ENCODE assay signal across 15 mouse cellular contexts in genomic region chr12:83999237-83999636, GRCm38 (mm10). TPM values are rescaled to one million over a fixed set of nuclear protein-coding genes. Genes with fewer than 3 reads are reported as not detected.
DNase-seq lines count a peak whose midpoint lies in the region; ATAC-seq and TF ChIP-seq lines count a peak whose summit lies in the region.
"Not testable (repeated sequence)": the region's sequence is repeated elsewhere in the genome, so short reads cannot be mapped to it uniquely, and the experiment has no call there.
"Had no signal": no experiment of that assay in that cellular context is flagged by ENCODE, and none has a peak within 500 bp of the region (broad histone marks: within the 10 kb centered on the region; RNA-seq: fewer than 3 reads in every experiment).

No protein-coding gene starts in this region.

- not testable (repeated sequence) for TF ChIP-seq CTCF in liver, postnatal 0 days (IDR thresholded peaks at IDR 0.05; ENCODE audit: low read depth)

- TF ChIP-seq EP300 in liver, postnatal 0 days (IDR thresholded peaks at IDR 0.05; ENCODE audit: low read depth), result peak; percentile 73

- not testable (repeated sequence) for H3K27ac ChIP-seq in hindbrain, embryonic 16.5 days (ENCODE audit: low read depth, low read length); liver, postnatal 0 days (ENCODE audit: low read depth)

- H3K27me3 ChIP-seq in hindbrain, embryonic 16.5 days (replicated peaks; ENCODE audit: control insufficient read depth, insufficient read depth, low read length); liver, postnatal 0 days (ENCODE audit: insufficient read depth, low read length): not testable (repeated sequence)

- peak; percentile 70 for DNase-seq in 416B (ENCODE audit: low read depth)
- DNase-seq in heart, adult 8-10 months (ENCODE audit: low spot score), result peak; percentile 67
- DNase-seq in kidney, postnatal 10 days, result peak; percentile 91
- peak; percentile 79 for DNase-seq in liver, postnatal 0 days
- DNase-seq in testis, postnatal 10 days (ENCODE audit: low spot score), result peak; percentile 67

- ATAC-seq in common myeloid progenitor, adult 5-6 weeks (replicated peaks; ENCODE audit: low read depth, poor library complexity, severe bottlenecking), result peak; percentile 42
- ATAC-seq in hindbrain, embryonic 16.5 days, result peak; percentile 45; the same call in 1 of the 2 replicates
- ATAC-seq in liver, postnatal 0 days, result peak; percentile 95
- peak; percentile 76 for ATAC-seq in megakaryocyte-erythroid progenitor cell, adult 5-6 weeks (replicated peaks; ENCODE audit: low FRiP score, low TSS enrichment, poor library complexity, severe bottlenecking)

- not testable (repeated sequence) for H3K4me3 ChIP-seq in hindbrain, embryonic 16.5 days (ENCODE audit: low read length); liver, postnatal 0 days (ENCODE audit: low read depth, low read length)

- not testable (repeated sequence) for H3K4me2 ChIP-seq in hindbrain, embryonic 16.5 days (ENCODE audit: low read length); liver, postnatal 0 days (ENCODE audit: low read depth, low read length)

- not testable (repeated sequence) for H3K9ac ChIP-seq in hindbrain, embryonic 16.5 days (ENCODE audit: low read depth, low read length); liver, postnatal 0 days (replicated peaks)

- 57% methylated on average over 8 of the region's 8 CpGs for WGBS in hindbrain, embryonic 16.5 days
- WGBS in liver, postnatal 0 days (ENCODE audit: insufficient replicate concordance), result 50% methylated on average over 8 of the region's 8 CpGs

- H3K4me1 ChIP-seq in hindbrain, embryonic 16.5 days (ENCODE audit: control insufficient read depth, insufficient read depth, low read depth, low read length); liver, postnatal 0 days (ENCODE audit: insufficient read depth): not testable (repeated sequence)

- not testable (repeated sequence) for H3K9me3 ChIP-seq in hindbrain, embryonic 16.5 days (ENCODE audit: control insufficient read depth, low read length); liver, postnatal 0 days (ENCODE audit: low read length)

- not testable (repeated sequence) for H3K36me3 ChIP-seq in hindbrain, embryonic 16.5 days (ENCODE audit: control insufficient read depth, insufficient read depth, low read length); liver, postnatal 0 days (replicated peaks; ENCODE audit: insufficient read depth, low read length)

RNA-seq across cellular contexts. Expression of gene Acot1, which starts 10.1 kb away (rescaled TPM):
- 7.9 and 10.9 TPM in 2 replicates for total RNA-seq in common myeloid progenitor, adult 5-6 weeks (2017)
- 10 to 100 TPM; 29.0 to 59.1 (median 44.3) TPM for total RNA-seq in heart, adult 8-10 months (2022)
- polyA plus RNA-seq in hindbrain, embryonic 16.5 days (2015; fragmentation: Nextera tagmentation; extraction: Ambion mirVana), result 98.1 and 112 TPM in 2 replicates
- 87.8 and 106 TPM in 2 replicates for polyA plus RNA-seq in liver, postnatal 0 days (2015; fragmentation: Nextera tagmentation; extraction: Ambion mirVana)
- not detected in 2 replicates for total RNA-seq in megakaryocyte-erythroid progenitor cell, adult 5-6 weeks (2014; fragmentation: Nextera tagmentation)
- total RNA-seq in megakaryocyte-erythroid progenitor cell, adult 5-6 weeks (2017), result 4.4 and 5.9 TPM in 2 replicates

RNA-seq across cellular contexts. Expression of gene Acot2, which starts 11.6 kb away (rescaled TPM):
- total RNA-seq in common myeloid progenitor, adult 5-6 weeks (2017), result 13.1 and 16.3 TPM in 2 replicates
- total RNA-seq in heart, adult 8-10 months (2022), result 100 to 1,000 TPM; 102 to 134 (median 110) TPM
- 16.1 TPM in 2 replicates for polyA plus RNA-seq in hindbrain, embryonic 16.5 days (2015; fragmentation: Nextera tagmentation; extraction: Ambion mirVana)
- polyA plus RNA-seq in liver, postnatal 0 days (2015; fragmentation: Nextera tagmentation; extraction: Ambion mirVana), result 32.8 and 39.4 TPM in 2 replicates
- total RNA-seq in megakaryocyte-erythroid progenitor cell, adult 5-6 weeks (2014; fragmentation: Nextera tagmentation), result 10.3 and 11.5 TPM in 2 replicates
- total RNA-seq in megakaryocyte-erythroid progenitor cell, adult 5-6 weeks (2017), result 17.8 and 18.6 TPM in 2 replicates

RNA-seq across cellular contexts. Expression of gene Heatr4, which starts 14.6 kb away (rescaled TPM):
- total RNA-seq in common myeloid progenitor, adult 5-6 weeks (2017), result not detected in 2 replicates
- not detected for total RNA-seq in heart, adult 8-10 months (2022)
- polyA plus RNA-seq in hindbrain, embryonic 16.5 days (2015; fragmentation: Nextera tagmentation; extraction: Ambion mirVana), result not detected in 2 replicates
- not detected in 2 replicates for polyA plus RNA-seq in liver, postnatal 0 days (2015; fragmentation: Nextera tagmentation; extraction: Ambion mirVana)
- not detected in 2 replicates for total RNA-seq in megakaryocyte-erythroid progenitor cell, adult 5-6 weeks (2014; fragmentation: Nextera tagmentation)
- not detected in 2 replicates for total RNA-seq in megakaryocyte-erythroid progenitor cell, adult 5-6 weeks (2017)
- total RNA-seq: layer of hippocampus, adult 2 months had no signal
- polyA plus RNA-seq: embryonic facial prominence, embryonic 11.5 days; heart, embryonic 11.5 days; midbrain, embryonic 11.5 days; neural tube, embryonic 12.5 days had no signal

RNA-seq across cellular contexts. Expression of gene Acot4, which starts 38.9 kb away (rescaled TPM):
- total RNA-seq in common myeloid progenitor, adult 5-6 weeks (2017), result not detected in 2 replicates
- 1 to 10 TPM in 3 of 4 experiments, under 1 TPM in 1; 0.73 to 1.5 (median 1.3) TPM for total RNA-seq in heart, adult 8-10 months (2022)
- 0.54 and 0.68 TPM in 2 replicates for polyA plus RNA-seq in hindbrain, embryonic 16.5 days (2015; fragmentation: Nextera tagmentation; extraction: Ambion mirVana)
- polyA plus RNA-seq in liver, postnatal 0 days (2015; fragmentation: Nextera tagmentation; extraction: Ambion mirVana), result 29.0 and 35.0 TPM in 2 replicates
- total RNA-seq in megakaryocyte-erythroid progenitor cell, adult 5-6 weeks (2014; fragmentation: Nextera tagmentation), result not detected in 2 replicates
- total RNA-seq in megakaryocyte-erythroid progenitor cell, adult 5-6 weeks (2017), result 0.19 TPM in 1 of 2 replicates, not detected in the other

RNA-seq across cellular contexts. Expression of gene Gm49366, which starts 39.5 kb away (rescaled TPM):
- not detected in 2 replicates for total RNA-seq in common myeloid progenitor, adult 5-6 weeks (2017)
- under 1 TPM in 1 of 4 experiments, not detected in 3; 0.81 TPM for total RNA-seq in heart, adult 8-10 months (2022)
- not detected in 2 replicates for polyA plus RNA-seq in hindbrain, embryonic 16.5 days (2015; fragmentation: Nextera tagmentation; extraction: Ambion mirVana)
- not detected in 2 replicates for polyA plus RNA-seq in liver, postnatal 0 days (2015; fragmentation: Nextera tagmentation; extraction: Ambion mirVana)
- total RNA-seq in megakaryocyte-erythroid progenitor cell, adult 5-6 weeks (2014; fragmentation: Nextera tagmentation), result not detected in 2 replicates
- not detected in 2 replicates for total RNA-seq in megakaryocyte-erythroid progenitor cell, adult 5-6 weeks (2017)
- total RNA-seq: left cerebral cortex, postnatal 14 days had no signal
- polyA plus RNA-seq: embryonic facial prominence, embryonic 11.5 days; forebrain, embryonic 13.5 days; heart, embryonic 11.5 days; midbrain, embryonic 11.5 days; neural tube, embryonic 12.5 days had no signal

Comparison
In these comparisons a context has a peak if more than half of its experiments do, and no peak if none do; other contexts are left out.
1. ATAC-seq: peak in every context shown above with its lines; median percentile 95 in liver, postnatal 0 days; 76 in megakaryocyte-erythroid progenitor cell, adult 5-6 weeks; 45 in hindbrain, embryonic 16.5 days; 42 in common myeloid progenitor, adult 5-6 weeks.